Mouse (Mus musculus): Measurements from ENCODE around the gene Sympk.

Sympk gene

DNA sequence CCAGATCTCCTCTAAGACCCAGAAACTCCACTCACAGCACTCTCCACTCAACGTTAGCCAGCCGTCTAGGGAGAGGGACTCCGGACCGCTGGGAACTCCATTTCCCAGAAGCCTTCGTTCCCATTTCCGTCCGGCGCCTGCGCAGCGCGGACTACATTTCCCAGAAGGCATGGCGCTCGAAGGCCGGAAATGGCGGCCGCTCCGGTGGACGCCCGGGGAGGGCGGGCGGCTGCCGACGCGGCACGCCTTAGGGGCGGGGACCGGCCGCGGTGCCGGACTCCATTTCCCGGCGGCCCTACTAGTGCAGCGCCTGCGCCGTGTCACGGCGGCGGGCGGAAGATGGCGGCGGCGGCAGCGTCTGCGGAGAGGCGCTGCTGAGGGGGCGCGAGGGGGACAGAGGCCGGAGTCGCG, at the start of gene Sympk:
TSS of gene Sympk (plus strand) at position 282 of the 411 bp plus-strand sequence.
- peak; percentile 96 for DNase-seq

DNA sequence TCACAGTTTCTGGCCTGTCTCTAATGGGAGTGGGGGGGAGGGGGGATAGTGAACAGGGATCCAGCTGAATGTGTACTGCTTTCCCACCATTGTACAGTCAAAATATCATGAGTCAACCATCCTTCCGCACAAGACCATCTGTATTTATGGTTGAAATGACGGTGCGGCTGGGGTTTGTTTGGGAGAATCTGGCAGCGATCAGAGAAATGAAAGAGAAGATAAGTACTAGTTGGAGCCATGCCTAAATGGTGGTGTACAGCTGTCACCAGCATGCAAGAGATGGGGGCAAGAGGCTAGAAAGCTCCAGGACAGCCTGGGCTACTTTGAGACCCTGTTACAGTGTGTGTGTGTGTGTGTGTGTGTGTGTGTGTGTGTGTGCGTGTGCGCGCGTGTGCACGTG, 45.8 kb upstream of the Sympk start:
- DNase-seq = no peak

DNA sequence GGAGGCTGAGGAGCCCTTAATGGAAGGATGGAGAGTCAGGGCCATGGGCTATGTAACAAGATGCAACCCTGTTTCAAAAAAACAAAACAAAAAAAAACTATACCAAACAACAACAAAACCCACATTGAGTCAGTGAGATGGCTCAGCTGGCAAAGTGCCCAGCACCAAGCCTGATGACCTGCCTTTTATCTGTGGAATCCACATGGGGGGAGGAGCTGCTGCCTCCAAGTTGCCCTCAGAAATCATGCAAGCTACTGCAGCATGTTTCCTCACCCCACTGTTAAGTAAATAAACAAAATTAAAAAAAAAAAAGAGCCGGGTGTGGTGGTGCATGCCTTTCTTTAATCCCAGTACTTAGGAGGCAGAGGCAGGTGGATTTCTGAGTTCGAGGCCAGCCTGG, 37.7 kb upstream of the Sympk start:
- no peak for DNase-seq

DNA sequence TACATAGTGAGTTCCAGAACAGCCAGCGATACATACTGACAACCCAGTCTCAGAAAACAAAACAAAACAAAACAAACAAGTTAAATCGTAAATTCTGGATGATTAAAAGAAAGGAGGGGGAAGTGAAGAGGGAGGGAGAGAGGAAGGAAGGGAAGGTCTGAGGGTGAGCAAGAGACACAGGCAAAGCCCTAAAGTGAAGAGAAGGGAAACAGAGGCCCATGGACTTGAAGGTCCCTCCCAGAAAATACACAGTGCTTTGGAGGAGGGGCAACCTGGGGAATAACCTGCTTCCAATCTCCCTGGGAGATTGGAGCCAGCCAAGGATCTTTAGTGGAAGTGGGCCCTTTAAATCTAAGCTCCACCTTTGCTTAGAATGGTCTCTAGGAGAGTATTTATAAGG, 37.1 kb upstream of the Sympk start, which contains the start of gene Nanos2:
TSS of gene Nanos2 (plus strand) at position 301 of the 400 bp plus-strand sequence.
- no peak for DNase-seq

DNA sequence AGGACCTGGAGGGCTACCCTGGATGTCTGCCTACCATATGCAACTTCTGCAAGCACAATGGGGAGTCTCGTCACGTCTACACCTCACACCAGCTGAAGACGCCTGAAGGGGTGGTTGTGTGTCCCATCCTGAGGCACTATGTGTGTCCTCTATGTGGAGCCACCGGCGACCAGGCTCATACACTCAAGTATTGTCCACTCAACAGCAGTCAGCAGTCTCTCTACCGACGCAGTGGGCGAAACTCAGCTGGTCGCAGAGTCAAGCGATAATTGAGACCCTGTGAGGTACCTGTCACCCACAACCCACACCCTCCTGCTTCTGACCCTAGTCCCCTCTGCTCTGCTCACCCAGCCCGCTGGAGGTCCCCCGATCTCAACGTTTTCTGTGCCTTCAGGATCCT, 36.4 kb upstream of the Sympk start:
- DNase-seq = no peak

DNA sequence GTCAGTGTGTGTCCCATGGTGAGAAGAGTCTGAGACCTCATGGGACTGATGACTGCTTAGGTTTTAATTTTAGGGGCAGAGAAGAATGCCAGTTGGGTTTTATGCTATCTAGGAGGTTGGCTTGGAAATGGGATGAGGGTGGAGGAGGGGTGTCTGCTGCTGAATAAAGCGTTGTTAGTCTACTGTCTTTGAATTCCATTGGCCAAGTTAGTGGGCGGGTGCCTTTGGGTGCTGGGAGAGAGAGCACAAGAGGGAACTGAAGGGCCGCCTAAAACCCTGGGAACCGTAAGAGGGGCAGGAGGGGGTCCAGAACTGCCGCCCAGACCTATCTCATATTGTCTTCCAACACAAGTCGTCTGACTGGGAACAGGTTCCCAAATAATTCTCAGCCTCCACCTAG, 35.4 kb upstream of the Sympk start:
- DNase-seq = no peak

DNA sequence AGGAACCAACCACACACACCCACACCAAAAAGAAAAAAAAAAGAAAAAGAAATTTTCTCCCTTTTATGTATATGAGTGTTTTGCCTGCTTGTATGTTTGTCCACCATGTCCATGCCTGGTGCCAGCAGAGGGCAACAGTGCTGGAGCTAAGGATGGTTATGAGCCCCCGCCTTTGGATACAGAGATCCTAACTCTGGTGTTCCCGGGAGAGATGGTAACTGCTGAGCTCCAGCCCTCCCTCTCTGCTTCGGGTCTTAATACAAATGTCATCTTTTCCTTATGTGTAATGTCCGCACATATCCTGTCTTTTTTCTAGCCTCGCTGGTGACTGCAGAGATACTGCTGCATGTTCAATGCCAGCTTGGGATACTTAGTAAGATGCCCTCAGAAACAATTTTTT, 34.2 kb upstream of the Sympk start:
- DNase-seq = peak in 1 of 2 experiments; percentile 34

DNA sequence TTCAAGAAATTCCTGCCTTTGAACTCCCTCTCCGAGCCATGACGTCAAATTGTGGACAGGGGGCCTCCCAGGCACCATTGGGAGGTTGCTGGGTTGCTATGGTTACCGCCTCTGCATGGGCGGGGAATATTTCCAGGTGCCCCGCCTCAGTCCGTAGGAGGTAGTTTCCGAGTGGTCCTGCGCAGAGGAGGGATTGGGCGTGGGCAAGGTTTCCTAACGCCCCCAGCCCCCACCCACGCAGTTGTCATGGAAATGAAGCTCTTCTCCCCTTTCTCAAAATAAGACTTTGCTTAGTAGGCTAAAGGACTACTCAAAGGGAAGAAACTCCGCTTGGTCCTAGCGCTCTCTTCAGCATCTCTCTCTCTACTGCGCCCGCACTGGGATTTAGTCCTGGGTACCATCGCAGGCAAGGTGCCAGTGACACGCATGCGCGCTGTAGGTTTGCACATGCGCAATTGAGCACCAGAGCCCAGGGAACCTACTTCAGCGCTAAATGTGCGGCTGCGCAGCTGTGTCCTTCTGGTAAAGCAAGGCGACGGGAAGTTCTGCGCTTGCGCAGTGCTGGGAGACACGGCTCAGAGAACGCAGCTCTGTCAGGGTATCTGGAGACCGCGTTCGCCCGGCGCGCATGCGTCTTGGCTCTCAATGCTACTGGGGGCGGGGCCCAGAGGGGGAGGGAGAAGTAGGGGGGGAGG, 33.4 kb upstream of the Sympk start, which contains the start of gene Mypop:
TSS of gene Mypop (plus strand) at position 645 of the 695 bp plus-strand sequence.
- peak; percentile 100 for DNase-seq

DNA sequence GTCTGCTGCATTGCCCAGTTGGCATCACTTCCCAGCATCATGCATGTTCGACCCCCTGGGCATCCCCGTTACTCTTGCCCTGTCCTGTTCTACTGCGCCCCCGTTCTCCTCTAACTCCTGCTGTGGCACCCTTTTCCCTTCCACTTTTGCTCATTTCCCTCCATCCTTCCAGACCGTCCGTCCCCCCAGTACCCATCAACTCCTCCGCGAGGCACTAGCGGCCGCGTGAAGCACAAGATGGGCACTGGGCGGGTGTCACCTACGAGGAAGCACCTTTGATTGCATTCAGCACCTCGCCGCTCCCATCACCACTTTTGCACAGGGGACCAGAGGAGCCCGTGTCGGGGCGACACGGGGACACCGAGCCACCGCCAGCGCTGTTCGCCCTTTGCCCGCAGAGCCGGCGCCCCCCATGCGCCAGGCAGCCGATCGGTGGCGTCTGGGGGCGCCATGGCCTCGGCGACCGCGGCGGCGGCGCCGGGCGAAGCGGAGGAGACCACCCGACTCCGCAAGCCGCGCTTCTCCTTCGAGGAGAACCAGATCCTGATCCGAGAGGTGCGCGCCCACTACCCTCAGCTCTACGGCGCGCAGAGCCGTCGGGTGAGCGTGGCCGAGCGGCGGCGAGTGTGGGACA, 32.4 kb upstream of the Sympk start:
- DNase-seq = peak in 1 of 2 experiments; percentile 22

DNA sequence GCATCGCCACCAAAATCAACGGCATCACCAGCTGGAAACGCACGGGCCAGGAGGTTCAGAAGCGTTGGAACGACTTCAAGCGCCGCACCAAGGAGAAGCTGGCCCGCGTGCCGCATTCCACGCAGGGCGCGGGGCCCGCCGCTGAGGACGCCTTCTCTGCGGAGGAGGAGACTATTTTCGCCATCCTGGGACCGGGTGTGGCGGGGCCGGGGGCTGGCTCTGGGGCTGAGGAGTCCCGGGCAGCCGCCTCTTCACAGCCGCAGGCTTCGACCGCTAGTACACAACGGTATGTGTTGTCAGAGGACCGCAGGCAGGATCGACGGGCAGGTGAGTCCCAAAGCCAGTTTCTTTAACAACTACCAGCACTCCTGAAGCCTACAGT, 31.9 kb upstream of the Sympk start:
- DNase-seq = peak in 1 of 2 experiments; percentile 44

DNA sequence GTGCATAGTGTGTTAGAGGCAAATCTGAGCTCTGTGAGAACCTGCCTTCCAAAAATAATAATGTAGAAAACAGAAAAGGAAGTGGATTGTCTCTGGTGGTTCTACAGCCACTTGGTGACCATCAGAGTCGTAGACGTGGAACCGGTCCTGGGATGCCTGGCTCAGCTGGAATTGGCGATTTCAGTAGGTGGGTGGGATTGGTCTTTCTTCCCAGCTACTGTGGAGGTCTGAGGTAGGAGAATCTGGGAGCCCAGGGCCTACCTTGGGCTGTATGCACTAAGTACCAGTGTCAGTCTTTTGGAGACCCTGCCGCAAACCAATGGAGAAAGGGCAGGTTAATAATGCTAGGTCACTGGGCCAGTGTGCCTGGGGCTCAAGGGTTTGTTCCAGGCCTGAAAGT, 31.1 kb upstream of the Sympk start:
- no peak for DNase-seq

DNA sequence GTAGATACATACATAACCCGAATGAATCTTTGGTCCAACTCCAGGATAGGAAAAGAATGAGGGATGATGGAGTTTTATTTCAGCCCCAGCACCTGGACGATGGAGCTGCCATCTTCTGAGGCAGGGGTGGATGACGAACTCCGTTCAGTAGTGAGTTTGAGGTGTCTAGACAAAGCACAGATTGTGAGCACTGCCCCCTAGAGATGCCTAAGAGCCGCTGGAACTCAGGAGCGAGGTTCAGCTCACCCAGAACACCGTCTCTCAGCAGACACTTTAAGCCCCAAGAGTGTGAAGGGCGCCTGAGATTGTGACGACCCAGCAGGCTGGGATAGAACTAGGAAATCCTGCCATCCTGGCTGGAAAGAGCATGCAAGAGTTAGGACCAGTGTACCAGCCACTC, 25.3 kb upstream of the Sympk start:
- DNase-seq = no peak

DNA sequence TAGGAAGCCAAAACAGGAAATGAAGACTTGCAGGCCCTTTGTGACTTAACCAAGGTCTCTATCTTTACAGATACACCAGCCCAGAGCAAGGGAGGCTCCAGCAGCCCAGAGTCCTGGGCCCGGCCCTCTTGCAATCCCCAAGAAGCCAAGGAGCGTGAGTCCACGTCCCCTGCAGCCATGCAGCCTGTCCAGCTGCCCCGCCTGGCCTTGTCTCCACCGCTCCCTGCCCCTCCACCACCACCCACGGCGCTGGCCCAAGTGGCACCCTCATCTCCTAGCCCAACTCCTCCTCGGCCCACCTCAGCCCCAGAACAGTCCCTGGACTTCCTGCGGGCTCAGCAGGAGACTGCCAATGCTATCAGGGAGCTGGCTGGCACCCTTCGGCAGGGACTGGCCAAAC, 23.8 kb upstream of the Sympk start:
- no peak for DNase-seq

DNA sequence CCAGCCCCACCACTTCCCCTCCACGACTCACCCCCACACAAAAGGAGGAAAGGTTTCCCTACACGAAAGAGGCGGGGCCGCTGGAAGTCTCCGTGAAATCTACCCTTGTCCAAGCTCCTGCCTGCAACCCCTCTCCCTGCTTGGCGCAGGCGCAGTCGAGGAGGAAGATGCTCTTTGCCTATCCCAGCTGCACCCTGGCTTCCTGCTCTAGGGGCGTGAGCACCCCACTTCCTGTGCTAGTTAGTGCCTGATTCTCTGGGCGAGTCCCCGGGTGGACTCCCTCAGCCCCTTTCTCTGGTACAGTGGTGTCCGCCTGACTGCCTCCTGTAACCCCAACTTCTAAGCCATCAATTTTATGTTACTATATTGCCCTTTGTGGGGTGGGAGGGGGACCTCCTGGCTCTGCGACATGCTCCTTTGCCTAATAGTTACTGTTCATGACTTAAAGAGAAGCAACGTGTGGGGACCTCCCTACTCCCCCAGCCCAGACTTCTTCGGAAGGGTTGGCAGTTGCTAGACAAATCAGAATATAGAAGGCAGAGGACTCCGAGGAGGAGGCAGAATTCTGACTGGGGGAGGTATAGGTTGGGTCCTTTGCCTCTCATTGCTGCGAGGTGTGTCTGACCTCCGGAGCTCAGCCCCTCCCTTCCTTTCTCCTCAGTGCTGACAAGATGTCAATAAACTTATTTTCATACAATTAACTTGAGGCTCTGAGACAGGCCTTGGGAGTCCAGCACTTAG, 22.9 kb upstream of the Sympk start:
- peak; percentile 77 to 84 for DNase-seq

DNA sequence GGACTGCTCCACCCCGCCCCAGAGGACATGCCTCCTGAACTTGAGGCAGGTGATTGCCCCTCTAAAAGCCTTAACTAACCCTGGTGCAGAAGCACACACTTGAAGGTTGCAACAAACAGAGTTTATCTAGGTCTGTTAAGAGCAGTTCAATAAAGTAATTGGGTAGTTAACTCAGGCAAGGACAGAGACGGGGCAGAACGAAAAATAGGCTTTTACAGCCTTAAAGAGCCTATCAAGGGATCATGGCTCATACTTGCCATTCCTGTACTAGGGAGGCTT, 22.4 kb upstream of the Sympk start:
- no peak for DNase-seq

DNA sequence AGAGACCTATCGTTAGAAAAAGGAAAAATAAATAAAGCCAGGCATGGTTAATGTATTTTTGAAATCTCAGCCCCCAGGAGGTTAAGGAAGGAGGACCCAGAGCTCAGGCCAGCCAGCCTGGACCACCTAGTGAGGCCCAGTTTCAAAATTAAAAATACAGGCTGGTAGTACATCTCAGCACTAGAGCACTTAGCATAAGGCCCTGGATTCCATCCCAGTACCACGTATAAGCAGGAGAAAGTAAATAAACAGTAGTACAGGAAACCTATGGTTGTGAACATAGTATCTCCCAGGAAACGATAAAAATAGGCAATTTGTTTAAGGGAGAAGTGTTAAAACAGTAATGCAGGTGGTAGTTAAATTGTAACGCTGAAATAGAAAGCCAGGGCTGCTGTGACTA, 22.1 kb upstream of the Sympk start:
- DNase-seq = no peak

DNA sequence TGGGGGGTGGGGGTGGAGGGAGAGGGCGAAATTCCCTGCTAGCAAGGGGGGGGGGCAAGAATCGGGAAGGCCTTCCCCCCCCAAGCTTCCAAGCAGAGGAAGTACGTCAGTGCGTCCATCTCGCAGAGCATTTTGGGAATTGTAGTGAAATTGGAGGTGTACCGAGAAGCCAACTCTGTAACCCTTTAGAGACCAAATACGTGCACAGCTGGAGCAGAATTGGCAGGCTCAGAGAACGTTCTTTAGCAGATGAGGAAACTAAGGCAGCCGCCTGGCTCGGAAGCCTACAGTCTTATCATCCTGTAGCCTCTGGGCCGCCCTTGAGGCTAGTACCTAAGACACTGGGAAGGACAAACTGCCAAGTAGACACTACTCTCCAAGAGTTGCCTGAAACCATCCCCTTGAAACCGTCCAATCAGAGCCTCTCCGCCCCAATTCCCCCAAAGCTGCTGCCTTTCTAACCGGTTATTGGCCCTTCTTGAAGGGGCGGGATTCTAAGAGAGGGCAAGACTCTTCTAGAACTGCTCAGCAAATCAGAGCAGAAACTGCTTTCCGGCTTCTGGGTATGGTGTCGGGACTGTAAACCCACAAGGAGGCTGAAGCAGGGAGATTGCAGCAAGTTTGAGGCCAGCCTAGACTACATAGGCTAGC, 21.2 kb upstream of the Sympk start:
- DNase-seq = peak; percentile 82 to 92

DNA sequence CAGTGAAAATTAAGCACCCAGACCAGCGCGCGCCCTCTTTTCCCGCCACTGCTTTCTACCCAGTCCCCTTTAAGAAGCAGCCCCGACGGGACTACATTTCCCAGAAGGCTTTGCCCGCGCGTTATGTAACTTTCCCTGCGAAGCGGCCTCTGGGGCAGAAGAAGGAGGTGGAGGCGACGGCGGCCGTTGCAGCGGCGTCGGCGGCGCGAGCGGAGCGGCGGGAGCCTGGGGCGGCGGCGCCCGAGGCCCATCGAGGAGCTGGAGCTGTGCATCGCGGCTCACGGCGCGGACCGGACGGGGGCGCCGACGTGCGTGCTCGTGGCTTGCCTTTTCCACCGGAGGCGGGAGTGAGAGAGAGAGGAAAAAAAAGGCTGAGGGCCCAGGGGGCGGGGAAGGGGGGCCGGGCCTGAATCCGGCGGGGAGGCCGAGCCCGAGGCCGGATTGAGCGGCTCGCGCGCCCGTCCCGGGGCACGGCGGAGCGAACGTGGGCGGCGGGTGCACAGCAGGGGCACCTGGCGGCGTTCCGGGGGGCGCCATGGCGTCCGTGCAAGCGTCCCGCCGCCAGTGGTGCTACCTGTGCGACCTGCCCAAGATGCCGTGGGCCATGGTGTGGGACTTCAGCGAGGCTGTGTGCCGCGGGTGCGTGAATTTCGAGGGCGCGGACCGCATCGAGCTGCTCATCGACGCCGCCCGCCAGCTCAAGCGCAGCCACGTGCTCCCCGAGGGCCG, 20.1 kb upstream of the Sympk start, which contains the start of gene Irf2bp1:
TSS of gene Irf2bp1 (plus strand) at position 143 of the 729 bp plus-strand sequence.
- peak; percentile 96 for DNase-seq

DNA sequence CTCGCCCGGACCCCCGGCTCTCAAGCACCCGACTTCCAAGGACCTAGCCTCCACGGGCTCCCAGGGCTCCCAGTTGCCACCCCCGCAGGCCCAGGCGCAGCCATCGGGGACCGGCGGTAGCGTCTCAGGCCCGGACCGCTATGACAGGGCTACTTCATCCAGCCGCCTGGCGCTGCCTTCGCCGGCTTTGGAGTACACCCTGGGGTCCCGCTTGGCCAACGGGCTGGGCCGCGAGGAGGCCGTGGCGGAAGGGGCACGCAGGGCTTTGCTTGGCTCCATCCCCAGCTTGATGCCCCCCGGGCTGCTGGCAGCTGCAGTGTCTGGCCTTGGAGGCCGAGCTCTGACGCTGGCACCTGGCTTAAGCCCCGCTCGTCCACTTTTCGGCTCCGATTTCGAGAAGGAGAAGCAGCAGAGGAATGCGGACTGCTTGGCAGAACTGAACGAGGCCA, 19.5 kb upstream of the Sympk start:
- peak in 1 of 2 experiments; percentile 39 for DNase-seq

DNA sequence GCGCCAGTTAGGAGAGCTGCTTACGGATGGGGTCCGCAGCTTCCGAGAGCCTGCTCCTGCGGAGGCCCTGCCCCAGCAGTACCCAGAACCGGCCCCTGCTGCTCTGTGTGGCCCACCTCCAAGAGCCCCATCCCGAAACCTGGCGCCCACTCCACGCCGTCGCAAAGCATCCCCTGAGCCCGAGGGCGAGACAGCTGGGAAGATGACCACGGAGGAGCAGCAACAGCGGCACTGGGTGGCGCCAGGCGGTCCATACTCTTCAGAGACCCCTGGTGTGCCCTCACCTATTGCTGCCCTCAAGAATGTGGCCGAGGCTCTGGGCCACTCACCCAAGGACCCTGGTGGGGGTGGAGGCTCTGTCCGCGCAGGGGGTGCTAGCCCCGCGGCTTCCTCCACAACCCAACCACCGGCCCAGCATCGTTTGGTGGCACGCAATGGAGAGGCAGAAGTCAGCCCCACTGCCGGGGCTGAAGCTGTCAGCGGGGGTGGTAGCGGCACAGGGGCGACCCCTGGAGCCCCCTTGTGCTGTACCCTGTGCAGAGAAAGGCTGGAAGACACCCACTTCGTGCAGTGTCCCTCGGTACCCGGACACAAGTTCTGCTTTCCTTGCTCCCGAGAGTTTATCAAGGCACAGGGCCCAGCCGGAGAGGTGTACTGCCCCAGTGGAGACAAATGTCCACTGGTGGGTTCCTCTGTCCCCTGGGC, 18.6 kb upstream of the Sympk start:
- DNase-seq = peak in 1 of 2 experiments; percentile 12

DNA sequence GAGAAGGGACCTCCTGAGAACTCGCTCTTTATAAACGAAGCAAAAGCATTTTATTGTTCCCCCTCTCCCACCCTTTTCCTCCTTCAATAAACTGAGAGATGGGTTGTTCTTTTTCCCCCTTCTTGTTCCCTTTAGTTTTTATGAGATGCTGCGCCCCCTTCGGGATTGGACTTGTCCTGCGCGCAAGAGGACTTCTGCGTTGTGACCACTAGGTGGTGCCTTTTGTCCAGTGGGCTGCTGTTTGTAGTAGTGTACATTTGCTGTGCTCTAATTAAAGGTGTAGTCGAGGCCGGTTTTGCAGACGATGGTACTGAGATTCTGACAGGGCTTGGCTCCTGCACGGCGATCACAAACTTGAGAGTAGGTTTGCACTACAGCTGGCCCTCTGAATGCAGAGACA, 17.7 kb upstream of the Sympk start:
- DNase-seq = peak; percentile 88 to 90

Data from kidney, postnatal 36 days (tissue).